Mouse (Mus musculus): ENCODE measurements around the gene Pam16.

The Pam16 gene

GRCm38 (mm10) chr16:4647651-4648141 is 22.9 kb upstream of the Pam16 start:
- no peak for DNase-seq (ENCODE audit: low read depth in 2 of 2, low spot score in 2 of 2)

DNA sequence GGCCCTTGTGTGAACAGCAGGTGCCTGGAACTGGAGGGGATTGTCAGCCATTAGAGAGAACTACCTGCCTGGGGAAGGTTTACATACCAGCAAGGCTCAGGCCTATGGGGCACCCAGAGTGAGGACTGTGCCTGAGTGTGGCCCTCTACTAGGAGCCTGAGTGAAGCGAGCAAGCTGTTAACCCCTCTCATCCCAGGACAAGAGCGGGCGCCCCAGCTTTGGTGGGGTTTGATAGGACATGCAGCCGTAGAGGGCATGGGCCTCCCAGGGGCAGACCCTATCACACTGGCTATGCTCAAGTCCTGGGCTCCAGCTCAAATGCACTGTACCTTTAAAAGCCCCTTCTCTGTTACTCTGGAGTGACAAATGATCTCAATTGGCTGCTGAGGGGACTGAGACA is 22.0 kb upstream of the Pam16 start:
- DNase-seq (ENCODE audit: low read depth in 2 of 2, low spot score in 2 of 2), result no peak

DNA sequence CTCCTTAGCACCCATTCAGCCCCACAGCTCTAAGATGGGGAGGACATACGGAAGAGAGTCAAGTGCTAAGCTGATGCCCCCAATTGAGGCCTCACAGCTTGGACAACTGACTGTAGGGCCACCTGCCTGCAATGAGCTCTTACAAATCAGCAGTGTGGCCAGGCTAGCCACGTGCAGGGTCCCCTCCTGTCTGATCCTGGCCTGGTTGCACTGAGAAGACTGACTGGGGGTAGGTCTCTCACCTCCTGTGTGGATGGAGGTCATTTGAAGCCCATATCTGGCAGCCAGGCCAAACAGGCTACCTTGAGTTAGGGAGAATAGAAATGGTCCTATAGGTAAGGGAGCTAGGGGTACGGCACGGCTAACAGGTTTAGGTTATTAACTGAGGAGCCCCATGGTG is 21.1 kb upstream of the Pam16 start:
- no peak for DNase-seq (ENCODE audit: low read depth in 2 of 2, low spot score in 2 of 2)

DNA sequence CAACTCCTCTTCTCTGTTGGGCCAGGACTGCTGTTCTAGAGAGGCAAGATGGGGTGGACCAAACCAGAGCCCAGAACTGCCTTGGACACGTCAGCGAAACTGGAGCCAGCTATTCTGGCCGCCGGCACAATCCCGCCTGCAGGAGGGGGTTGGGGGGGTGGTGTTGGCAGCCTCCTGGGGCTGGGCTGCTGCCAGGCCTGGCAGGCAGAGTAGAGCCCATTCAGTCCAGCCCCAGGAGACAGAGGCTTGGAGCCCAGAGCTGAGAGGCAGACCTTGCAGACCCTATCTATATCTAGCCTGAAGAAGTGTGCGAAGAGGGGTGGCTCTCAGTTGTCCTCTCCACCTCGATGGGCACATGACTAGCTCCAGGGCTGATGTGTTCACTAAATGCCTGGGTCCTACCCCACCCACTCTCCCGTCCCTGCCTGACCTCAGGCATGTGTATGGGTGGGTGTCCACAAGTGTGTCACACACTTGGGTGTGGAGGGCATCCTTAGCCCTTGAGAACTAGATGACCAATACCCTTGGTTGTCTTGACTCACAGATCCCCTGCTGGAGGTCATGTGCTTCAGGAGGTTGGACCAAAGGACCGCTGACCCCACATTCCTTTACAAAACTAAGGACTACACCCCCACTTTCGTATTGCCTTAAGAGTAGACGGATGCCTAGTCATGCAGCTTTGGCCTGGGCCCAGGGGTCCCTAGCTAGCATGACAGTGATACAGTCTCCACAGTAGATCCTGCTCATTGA is 19.1 kb upstream of the Pam16 start:
- DNase-seq (ENCODE audit: low read depth in 2 of 2, low spot score in 2 of 2), result no peak

GRCm38 (mm10) chr16:4642937-4643336 is 18.1 kb upstream of the Pam16 start:
- no peak for DNase-seq (ENCODE audit: low read depth in 2 of 2, low spot score in 2 of 2)

GRCm38 (mm10) chr16:4642190-4642589 is 17.4 kb upstream of the Pam16 start:
- DNase-seq (ENCODE audit: low read depth in 2 of 2, low spot score in 2 of 2), result no peak

- DNase-seq (ENCODE audit: low read depth in 2 of 2, low spot score in 2 of 2), result no peak
These were observed 16.5 kb upstream of the Pam16 start for GRCm38 (mm10) chr16:4641119-4641838.

DNA sequence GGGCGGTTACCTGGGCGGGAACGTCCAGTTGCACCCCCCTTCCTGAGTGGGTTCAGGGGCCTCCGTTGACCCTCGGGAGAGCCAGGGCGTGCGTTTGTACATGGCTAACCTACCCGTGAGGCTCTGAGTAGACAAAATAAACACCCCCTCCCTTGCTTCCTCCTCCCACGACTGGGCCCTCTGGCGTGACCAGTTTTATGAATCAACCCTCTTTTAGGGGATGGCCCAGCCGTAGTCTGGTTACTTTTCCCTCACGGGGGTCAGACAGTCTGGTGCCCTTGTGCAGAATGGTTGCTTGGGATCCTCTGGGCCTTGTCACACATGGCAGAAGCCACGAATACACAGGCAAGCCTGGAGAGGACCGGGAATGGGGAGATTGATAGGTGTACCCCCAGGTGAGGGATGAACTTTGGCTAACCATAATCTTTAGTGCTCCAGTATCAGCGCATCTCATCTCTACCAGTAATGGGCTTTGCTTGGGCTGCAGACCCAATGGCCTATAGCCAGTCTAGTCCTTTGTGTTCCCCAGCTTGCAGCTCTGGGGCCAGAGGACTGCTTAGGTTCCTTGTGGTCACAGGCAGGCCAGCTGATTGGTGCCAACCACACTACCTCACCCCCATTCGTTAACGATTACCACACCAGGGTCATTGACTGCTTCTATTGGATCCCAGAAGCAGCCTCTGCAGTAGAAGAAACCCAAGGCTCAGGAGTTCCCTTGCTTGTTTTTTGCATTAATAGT is 15.6 kb upstream of the Pam16 start:
- no peak for DNase-seq (ENCODE audit: low read depth in 2 of 2, low spot score in 2 of 2)

GRCm38 (mm10) chr16:4639831-4640237 is 15.0 kb upstream of the Pam16 start, which contains the start of the genes Vasn and Dnaja3:
TSS of gene Vasn (plus strand) at chr16:4639941.
TSS of gene Dnaja3 (plus strand) at chr16:4639989.
- no peak for DNase-seq (ENCODE audit: low read depth in 2 of 2, low spot score in 2 of 2)

GRCm38 (mm10) chr16:4638891-4639390 is 14.2 kb upstream of the Pam16 start:
- no peak for DNase-seq (ENCODE audit: low read depth in 2 of 2, low spot score in 2 of 2)

- DNase-seq (ENCODE audit: low read depth in 2 of 2, low spot score in 2 of 2), result no peak
These were observed 11.0 kb upstream of the Pam16 start for GRCm38 (mm10) chr16:4635760-4636159.

DNA sequence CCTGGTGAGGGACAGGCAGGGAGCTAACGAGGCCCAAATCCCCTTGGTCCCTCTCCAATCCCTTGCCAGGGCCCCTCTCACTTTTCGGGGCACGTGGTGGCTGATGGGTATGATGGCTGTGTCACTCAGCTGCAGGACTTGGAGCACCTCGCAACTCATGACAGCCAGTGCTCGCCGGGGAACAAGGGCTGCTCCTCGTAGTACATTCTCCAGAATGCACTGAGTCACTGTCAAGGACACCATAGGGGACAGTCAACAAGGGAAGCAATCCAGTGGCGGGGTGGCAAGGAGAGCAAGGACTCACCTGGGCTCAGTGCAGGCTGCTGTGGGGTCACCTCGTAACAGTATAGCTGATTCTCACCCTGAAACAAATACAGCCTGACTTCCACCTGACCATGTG is 9.9 kb upstream of the Pam16 start:
- no peak for DNase-seq (ENCODE audit: low read depth in 2 of 2, low spot score in 2 of 2)

GRCm38 (mm10) chr16:4633661-4634060 is 8.9 kb upstream of the Pam16 start:
- DNase-seq (ENCODE audit: low read depth in 2 of 2, low spot score in 2 of 2), result no peak

GRCm38 (mm10) chr16:4632050-4632449 is 7.3 kb upstream of the Pam16 start:
- peak in 1 of 2 experiments; percentile 15 for DNase-seq (ENCODE audit: low read depth in 2 of 2, low spot score in 2 of 2)

DNA sequence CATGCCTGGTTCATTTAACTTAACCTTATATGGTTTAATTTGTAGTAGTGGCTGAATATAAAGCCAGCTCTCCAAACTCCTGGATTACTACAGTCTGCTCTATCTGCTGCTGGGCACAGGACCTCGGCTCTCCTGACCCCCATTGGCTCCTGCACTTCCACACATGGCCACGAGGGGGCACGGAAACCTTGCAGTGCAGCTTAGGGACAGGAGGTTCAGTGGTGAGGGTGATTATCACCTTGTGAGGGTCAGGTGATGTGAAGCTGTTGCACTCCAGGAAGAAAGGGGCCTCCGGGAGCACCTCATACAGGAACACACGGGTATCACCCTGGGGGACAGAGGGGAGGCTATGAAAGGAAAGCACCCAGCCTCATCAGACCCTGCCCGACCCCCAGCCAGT is 5.2 kb upstream of the Pam16 start:
- peak; percentile 80 to 84 for DNase-seq (ENCODE audit: low read depth in 2 of 2, low spot score in 2 of 2)

- DNase-seq (ENCODE audit: low read depth in 2 of 2, low spot score in 2 of 2), result no peak
These were observed 4.2 kb upstream of the Pam16 start for GRCm38 (mm10) chr16:4628898-4629419.

- no peak for DNase-seq (ENCODE audit: low read depth in 2 of 2, low spot score in 2 of 2)
These were observed 2.3 kb upstream of the Pam16 start for GRCm38 (mm10) chr16:4627105-4627504.

DNA sequence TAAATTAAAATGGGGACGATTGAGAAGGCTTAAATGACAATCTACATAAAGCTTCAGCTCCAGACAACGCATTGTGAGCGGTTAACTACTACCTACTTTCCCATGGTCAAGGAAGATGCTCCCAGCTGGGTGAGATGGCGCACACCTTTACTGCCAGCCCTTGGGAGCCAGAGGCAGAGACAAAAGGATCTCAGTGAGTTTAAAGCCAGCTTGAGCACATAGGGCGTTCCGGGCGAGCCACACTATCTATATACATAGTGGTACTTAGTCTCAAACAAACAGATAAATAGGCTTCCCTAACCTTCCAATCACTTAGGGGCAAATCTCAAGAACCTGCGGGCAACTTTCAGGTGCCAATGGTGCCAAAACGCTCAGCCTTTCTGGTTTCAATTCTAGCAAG is 714 bp downstream of the Pam16 start:
- DNase-seq (ENCODE audit: low read depth in 2 of 2, low spot score in 2 of 2), result no peak

DNA sequence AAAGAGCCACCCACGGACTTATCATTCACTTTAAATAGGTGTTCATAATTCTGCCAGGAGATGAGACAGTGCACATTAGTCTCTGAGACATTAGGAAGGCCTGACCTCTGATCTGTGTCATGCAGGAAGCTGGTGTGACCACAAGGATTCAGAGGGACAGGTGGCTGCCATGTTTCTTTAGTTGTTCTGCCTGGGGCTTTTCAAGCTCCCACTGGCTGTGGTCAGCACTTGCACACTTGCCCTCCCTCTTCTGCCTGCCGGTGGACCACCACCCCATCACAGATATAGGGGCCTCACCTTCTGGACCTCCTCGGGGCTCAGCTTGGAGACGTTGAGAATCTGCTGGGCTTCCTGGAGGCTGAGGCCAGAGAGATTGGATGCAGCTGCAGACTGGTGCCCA is 8.0 kb downstream of the Pam16 start:
- DNase-seq (ENCODE audit: low read depth in 2 of 2, low spot score in 2 of 2), result no peak

DNA sequence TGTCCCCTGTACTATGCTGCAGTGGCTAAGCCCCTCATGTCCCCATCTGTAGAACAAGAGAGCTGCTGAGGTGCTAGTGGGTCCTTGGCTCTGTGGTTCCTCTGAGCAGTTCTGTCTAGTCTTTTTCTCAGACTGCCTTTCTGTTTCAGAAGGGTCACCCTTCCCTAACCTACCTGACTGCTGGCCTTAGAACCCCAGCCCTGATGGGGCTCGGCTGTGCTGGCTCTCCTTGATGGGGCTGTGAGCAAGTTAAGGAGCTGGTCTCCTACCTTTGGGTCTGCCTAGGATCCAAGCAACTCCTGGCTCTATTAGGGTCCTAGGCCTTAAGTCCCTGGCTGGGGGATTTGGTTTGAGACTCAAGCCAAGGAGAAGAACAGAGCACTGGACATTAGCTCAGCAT is 9.5 kb downstream of the Pam16 start:
- DNase-seq (ENCODE audit: low read depth in 2 of 2, low spot score in 2 of 2), result no peak

GRCm38 (mm10) chr16:4614639-4615038 is 10.1 kb downstream of the Pam16 start:
- DNase-seq (ENCODE audit: low read depth in 2 of 2, low spot score in 2 of 2), result no peak

All from CD8-positive naive resting alpha-beta T cell, adult 2 months (primary cell).